Mouse (Mus musculus): ENCODE measurements around the gene Angptl2. TPM values are rescaled to one million over a fixed set of nuclear protein-coding genes. Genes with fewer than 3 reads are reported as not detected.
A peak's percentile ranks its signal among the peaks of the same experiment; 100 is the strongest.

Gene Angptl2
- polyA plus RNA-seq, 1 experiment from 2014 or later, result 12.0 TPM

GRCm38 (mm10) chr2:33179171-33179929 is 36.5 kb upstream of the Angptl2 start:
- ATAC-seq (ENCODE audit: low FRiP score), result peak; percentile 54; the same call in 1 of the 2 replicates
- WGBS, result 44% methylated on average over 14 of the region's 14 CpGs
- no peak overlapping the region for H3K4me3 ChIP-seq (replicated peaks)
- peak overlapping the region; percentile 64 for H3K27ac ChIP-seq (replicated peaks)
- no peaks in the 10 kb centered on the region for H3K27me3 ChIP-seq (replicated peaks)
- H3K4me1 ChIP-seq, result peaks cover 41% of the 10 kb centered on the region
- H3K9ac ChIP-seq (replicated peaks), result no peak overlapping the region
- H3K36me3 ChIP-seq, result no peaks in the 10 kb centered on the region
- H3K9me3 ChIP-seq (replicated peaks), result no peaks in the 10 kb centered on the region
- no peak overlapping the region for H3K4me2 ChIP-seq

- WGBS, result 34% methylated on average over 16 of the region's 16 CpGs
- H3K4me3 ChIP-seq (replicated peaks), result no peak overlapping the region
- H3K27ac ChIP-seq (replicated peaks), result peak overlapping the region; percentile 37
- no peaks in the 10 kb centered on the region for H3K27me3 ChIP-seq (replicated peaks)
- no peaks in the 10 kb centered on the region for H3K36me3 ChIP-seq
- no peak overlapping the region for H3K9ac ChIP-seq (replicated peaks)
- no peaks in the 10 kb centered on the region for H3K9me3 ChIP-seq (replicated peaks)
- H3K4me2 ChIP-seq, result no peak overlapping the region
- peaks cover 48% of the 10 kb centered on the region for H3K4me1 ChIP-seq
- 0 out of 2 replicates have a peak, but pooled peaks have one; percentile 26 for ATAC-seq (ENCODE audit: low FRiP score)
Measured at GRCm38 (mm10) chr2:33179930-33180630, 35.8 kb upstream of the Angptl2 start.

DNA sequence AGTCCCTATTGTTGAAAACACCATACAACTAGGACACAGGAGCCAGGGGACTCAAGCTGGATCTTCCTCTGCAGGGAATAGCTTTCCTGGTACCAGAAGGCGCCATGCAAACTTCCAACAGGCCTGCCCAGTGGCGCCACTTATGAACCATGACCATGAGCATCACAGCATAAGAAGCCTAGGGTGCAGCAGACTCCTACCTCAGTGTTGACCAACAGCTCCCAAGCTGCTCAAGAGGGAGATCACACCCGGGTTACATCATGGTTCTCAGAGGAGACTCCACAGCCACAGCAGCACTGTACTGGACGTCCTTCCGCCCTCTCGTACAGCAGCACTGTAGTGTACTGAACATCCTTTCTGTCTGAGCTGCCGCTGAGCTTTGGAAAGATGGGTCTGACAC is 32.5 kb upstream of the Angptl2 start:
- Histone ChIP-seq H3K4me2 (no peak overlapping the region), H3K27me3 (replicated peaks) (no peaks in the 10 kb centered on the region), H3K4me3 (replicated peaks) (no peak overlapping the region), H3K4me1 (peaks cover 57% of the 10 kb centered on the region), H3K9me3 (replicated peaks) (no peaks in the 10 kb centered on the region), H3K36me3 (no peaks in the 10 kb centered on the region), H3K27ac (replicated peaks) (no peak overlapping the region), H3K9ac (replicated peaks) (no peak overlapping the region)
- WGBS, result 95% methylated on average over 7 of the region's 7 CpGs
- no peak for ATAC-seq (ENCODE audit: low FRiP score)

- Histone ChIP-seq H3K27me3 (replicated peaks) (no peaks in the 10 kb centered on the region), H3K9me3 (replicated peaks) (no peaks in the 10 kb centered on the region), H3K9ac (replicated peaks) (no peak overlapping the region), H3K4me2 (no peak overlapping the region), H3K4me1 (peaks cover 44% of the 10 kb centered on the region), H3K27ac (replicated peaks) (0 out of 2 replicates have a peak overlapping the region, but pooled peaks have one; percentile 46), H3K4me3 (replicated peaks) (no peak overlapping the region), H3K36me3 (no peaks in the 10 kb centered on the region)
- ATAC-seq (ENCODE audit: low FRiP score), result no peak
- WGBS, result 62% methylated on average over 10 of the region's 10 CpGs
Measured at GRCm38 (mm10) chr2:33184641-33185040, 31.2 kb upstream of the Angptl2 start.

DNA sequence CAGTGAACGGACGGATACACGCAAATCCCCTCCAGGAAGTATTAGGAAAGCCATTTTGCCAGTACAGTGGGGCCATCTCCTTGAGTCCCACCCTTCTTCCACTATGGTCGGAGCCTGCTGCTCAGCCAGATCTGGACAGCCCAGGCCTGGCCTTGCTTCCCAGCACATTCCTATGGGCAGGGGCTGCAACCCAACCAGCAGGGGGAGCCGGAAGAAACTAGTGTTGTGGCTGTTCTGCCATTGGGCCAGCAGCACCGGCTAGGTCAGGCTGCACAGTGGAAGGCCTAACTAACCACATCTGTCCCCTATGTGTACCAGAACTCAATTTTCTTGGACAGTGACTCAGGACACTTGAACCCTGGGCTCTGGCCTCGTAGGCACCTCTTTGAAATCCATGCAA is 30.6 kb upstream of the Angptl2 start:
- Histone ChIP-seq H3K27ac (replicated peaks) (0 out of 2 replicates have a peak overlapping the region, but pooled peaks have one; percentile 24), H3K9ac (replicated peaks) (no peak overlapping the region), H3K4me3 (replicated peaks) (no peak overlapping the region), H3K4me1 (peaks cover 38% of the 10 kb centered on the region), H3K36me3 (no peaks in the 10 kb centered on the region), H3K27me3 (replicated peaks) (no peaks in the 10 kb centered on the region), H3K9me3 (replicated peaks) (no peaks in the 10 kb centered on the region), H3K4me2 (no peak overlapping the region)
- ATAC-seq (ENCODE audit: low FRiP score), result no peak
- 72% methylated on average over 7 of the region's 7 CpGs for WGBS

DNA sequence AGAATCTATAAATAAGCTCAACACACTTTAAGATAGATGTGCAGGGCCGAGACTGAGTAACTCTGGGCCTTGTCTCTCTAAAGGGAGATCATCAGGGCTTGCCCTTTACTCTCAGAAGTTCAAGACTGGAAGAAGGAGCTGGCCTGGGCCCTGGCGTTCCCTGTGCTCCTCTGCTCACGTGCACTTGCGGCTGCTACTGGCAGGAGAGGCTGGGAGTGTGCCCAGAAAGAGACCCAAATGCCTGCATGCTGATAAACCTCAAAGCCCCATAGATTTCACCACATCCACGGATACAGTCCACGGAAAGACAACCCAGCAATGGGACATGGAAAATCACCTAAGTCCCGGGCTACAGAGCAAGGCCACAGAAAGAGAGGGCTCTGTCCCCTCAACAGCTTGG is 29.4 kb upstream of the Angptl2 start:
- H3K9me3 ChIP-seq (replicated peaks), result no peaks in the 10 kb centered on the region
- no peak overlapping the region for H3K27ac ChIP-seq (replicated peaks)
- peaks cover 31% of the 10 kb centered on the region for H3K4me1 ChIP-seq
- H3K4me2 ChIP-seq, result no peak overlapping the region
- H3K9ac ChIP-seq (replicated peaks), result no peak overlapping the region
- no peaks in the 10 kb centered on the region for H3K27me3 ChIP-seq (replicated peaks)
- 72% methylated on average over 7 of the region's 7 CpGs for WGBS
- ATAC-seq (ENCODE audit: low FRiP score), result no peak
- no peaks in the 10 kb centered on the region for H3K36me3 ChIP-seq
- no peak overlapping the region for H3K4me3 ChIP-seq (replicated peaks)

GRCm38 (mm10) chr2:33187874-33188273 is 28.0 kb upstream of the Angptl2 start:
- Histone ChIP-seq H3K9me3 (replicated peaks) (no peaks in the 10 kb centered on the region), H3K27me3 (replicated peaks) (no peaks in the 10 kb centered on the region), H3K36me3 (no peaks in the 10 kb centered on the region), H3K4me2 (no peak overlapping the region), H3K4me3 (replicated peaks) (no peak overlapping the region), H3K9ac (replicated peaks) (no peak overlapping the region), H3K27ac (replicated peaks) (no peak overlapping the region), H3K4me1 (peaks cover 31% of the 10 kb centered on the region)
- no peak for ATAC-seq (ENCODE audit: low FRiP score)
- WGBS, result 73% methylated on average over 2 of the region's 2 CpGs

DNA sequence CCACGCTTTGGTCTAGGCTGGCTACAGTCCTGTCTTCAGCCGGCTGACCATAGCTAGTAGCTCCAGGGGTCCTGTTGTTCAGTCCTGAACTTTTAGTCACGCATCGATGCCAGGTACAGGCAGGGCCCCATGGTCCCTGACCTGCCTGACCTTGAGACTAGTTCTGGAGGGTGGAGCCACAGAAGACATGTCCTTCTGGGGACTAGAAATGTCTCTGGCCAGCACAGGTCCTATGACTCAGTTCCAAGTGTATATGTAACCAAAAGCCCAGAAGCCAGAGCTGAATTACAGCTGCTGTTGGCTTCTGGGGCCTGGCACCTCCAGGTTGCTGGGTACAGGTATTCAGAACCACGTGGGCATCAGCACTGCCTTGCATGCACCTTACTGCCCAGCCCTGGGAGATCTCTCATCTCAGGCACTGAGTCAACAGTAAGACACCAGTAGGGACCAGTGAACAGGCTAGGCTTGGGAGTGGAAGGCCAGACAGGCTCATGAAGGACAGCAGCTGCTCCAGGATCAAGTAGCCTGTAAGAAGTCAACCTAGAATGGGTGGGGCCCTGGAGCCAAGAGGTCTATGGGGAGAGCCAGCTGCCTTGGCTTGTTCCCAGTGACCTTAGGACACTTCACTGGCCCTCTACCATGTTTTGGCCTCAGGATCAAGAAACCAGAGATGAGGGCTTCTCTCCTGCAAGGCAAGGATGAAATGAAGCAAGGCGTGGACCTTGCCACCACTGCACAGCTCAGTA is 26.8 kb upstream of the Angptl2 start:
- no peak overlapping the region for H3K9ac ChIP-seq (replicated peaks)
- peaks cover 31% of the 10 kb centered on the region for H3K4me1 ChIP-seq
- H3K36me3 ChIP-seq, result no peaks in the 10 kb centered on the region
- no peaks in the 10 kb centered on the region for H3K27me3 ChIP-seq (replicated peaks)
- H3K9me3 ChIP-seq (replicated peaks), result no peaks in the 10 kb centered on the region
- no peak overlapping the region for H3K27ac ChIP-seq (replicated peaks)
- H3K4me2 ChIP-seq, result no peak overlapping the region
- no peak overlapping the region for H3K4me3 ChIP-seq (replicated peaks)
- WGBS, result 87% methylated on average over 6 of the region's 6 CpGs
- ATAC-seq (ENCODE audit: low FRiP score), result no peak

GRCm38 (mm10) chr2:33189976-33190375 is 25.9 kb upstream of the Angptl2 start:
- Histone ChIP-seq H3K4me3 (replicated peaks) (no peak overlapping the region), H3K9ac (replicated peaks) (no peak overlapping the region), H3K4me1 (peaks cover 22% of the 10 kb centered on the region), H3K9me3 (replicated peaks) (no peaks in the 10 kb centered on the region), H3K27me3 (replicated peaks) (no peaks in the 10 kb centered on the region), H3K27ac (replicated peaks) (no peak overlapping the region), H3K36me3 (no peaks in the 10 kb centered on the region), H3K4me2 (no peak overlapping the region)
- WGBS, result 83% methylated on average over 3 of the region's 3 CpGs
- ATAC-seq (ENCODE audit: low FRiP score), result no peak

GRCm38 (mm10) chr2:33200368-33201068 is 15.4 kb upstream of the Angptl2 start:
- H3K4me1 ChIP-seq, result peaks cover 31% of the 10 kb centered on the region
- no peak overlapping the region for H3K4me2 ChIP-seq
- H3K27ac ChIP-seq (replicated peaks), result no peak overlapping the region
- WGBS, result 68% methylated on average over 14 of the region's 14 CpGs
- no peak overlapping the region for H3K9ac ChIP-seq (replicated peaks)
- no peaks in the 10 kb centered on the region for H3K27me3 ChIP-seq (replicated peaks)
- no peaks in the 10 kb centered on the region for H3K9me3 ChIP-seq (replicated peaks)
- H3K36me3 ChIP-seq, result no peaks in the 10 kb centered on the region
- H3K4me3 ChIP-seq (replicated peaks), result no peak overlapping the region
- ATAC-seq (ENCODE audit: low FRiP score), result no peak

DNA sequence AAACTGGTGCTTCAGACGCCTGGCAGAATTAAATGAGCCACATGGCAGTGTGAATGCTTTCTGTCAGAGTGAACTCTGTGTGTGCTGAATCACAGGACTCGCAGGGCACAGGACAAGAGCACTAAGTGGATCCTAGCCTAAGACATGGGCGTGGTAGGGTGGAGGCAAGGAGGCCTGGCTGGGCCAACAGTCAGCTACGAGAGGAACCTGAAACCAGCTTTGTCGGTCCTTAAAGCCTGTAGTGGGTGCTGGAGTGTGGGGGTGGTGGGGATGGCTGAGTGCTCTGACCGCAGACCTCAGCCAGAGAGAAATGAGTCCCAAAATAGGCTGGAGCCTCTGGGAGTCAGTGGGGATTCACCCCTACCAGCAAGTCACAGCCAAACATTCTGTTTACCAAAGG is 12.6 kb upstream of the Angptl2 start:
- Histone ChIP-seq H3K27me3 (replicated peaks) (no peaks in the 10 kb centered on the region), H3K4me1 (peaks cover 49% of the 10 kb centered on the region), H3K27ac (replicated peaks) (0 out of 2 replicates have a peak overlapping the region, but pooled peaks have one; percentile 37), H3K4me3 (replicated peaks) (no peak overlapping the region), H3K4me2 (no peak overlapping the region), H3K9ac (replicated peaks) (peak overlapping the region; percentile 26; the same call in 1 of the 2 replicates), H3K36me3 (no peaks in the 10 kb centered on the region), H3K9me3 (replicated peaks) (no peaks in the 10 kb centered on the region)
- ATAC-seq (ENCODE audit: low FRiP score), result no peak
- 53% methylated on average over 6 of the region's 6 CpGs for WGBS
